Mouse (Mus musculus): Measurements from ENCODE around the gene Atf6. TPM values are rescaled to one million over a fixed set of nuclear protein-coding genes. Genes with fewer than 3 reads are reported as not detected.
A peak's percentile ranks its signal among the peaks of the same experiment; 100 is the strongest.

Atf6 gene
- 8.4 and 9.3 TPM in 2 replicates for polyA plus RNA-seq (2016; fragmentation: Nextera tagmentation; extraction: Ambion mirVana)

DNA sequence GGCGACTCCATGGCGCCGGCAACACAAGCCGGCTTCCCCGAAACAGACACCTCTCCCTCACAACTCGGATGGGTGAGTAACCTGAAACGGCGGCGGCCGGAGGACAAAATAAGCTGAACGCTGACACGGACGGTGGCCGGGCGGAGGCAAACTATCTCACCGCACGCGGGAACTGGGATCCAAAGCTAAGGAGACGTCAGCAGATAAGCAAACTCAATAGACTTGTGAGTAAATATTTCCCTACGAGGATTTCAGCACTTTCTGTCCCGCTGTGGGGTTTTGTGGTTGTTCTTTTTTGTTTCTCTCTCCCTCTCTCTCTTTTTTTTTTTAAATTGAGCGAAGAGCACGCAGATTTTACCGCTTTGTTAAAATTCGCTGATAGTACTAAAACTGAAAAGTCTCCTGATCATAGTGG is at the start of gene Atf6:
TSS of gene Atf6 (minus strand) at position 81 of the 415 bp plus-strand sequence.
- ATAC-seq (ENCODE audit: insufficient number of reproducible peaks, insufficient read depth, low FRiP score, low TSS enrichment, low read depth): peak; percentile 50; the same call in 1 of the 2 replicates
- H3K27ac ChIP-seq: peak within 1 kb of the TSS; percentile 62
- no peaks in the 10 kb centered on the region for H3K9me3 ChIP-seq
- WGBS: under 1% methylated on average over 25 of the region's 25 CpGs
- peaks cover 13% of the 10 kb centered on the region for H3K36me3 ChIP-seq
- H3K4me2 ChIP-seq: peak within 1 kb of the TSS; percentile 88
- peak within 1 kb of the TSS; percentile 81 for H3K4me3 ChIP-seq (replicated peaks)
- peak within 1 kb of the TSS; percentile 74 for H3K9ac ChIP-seq (replicated peaks)
- peaks cover 10% of the 10 kb centered on the region; the same call in 1 of the 2 replicates for H3K4me1 ChIP-seq (replicated peaks)
- no peaks in the 10 kb centered on the region for H3K27me3 ChIP-seq

DNA sequence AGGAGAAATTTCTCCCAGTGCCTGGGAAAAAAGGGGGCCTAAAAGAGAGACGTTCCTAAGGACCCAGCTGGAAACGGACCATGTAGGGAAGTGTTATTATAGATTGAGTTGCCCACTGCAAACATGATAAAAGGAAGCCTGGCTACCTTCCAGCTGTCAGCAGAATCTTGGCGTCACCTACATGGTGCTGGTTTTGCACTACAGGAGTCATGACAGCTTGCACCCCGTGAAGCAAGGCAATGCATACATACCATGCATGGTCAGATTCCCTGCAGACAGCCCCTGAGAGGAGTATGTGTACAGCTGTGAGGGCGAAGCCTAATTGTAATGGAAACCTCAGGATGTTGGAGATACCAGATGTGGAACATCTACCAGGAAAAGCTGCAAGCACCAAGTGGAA is 48.1 kb upstream of the Atf6 start:
- H3K4me3 ChIP-seq (replicated peaks): no peak overlapping the region
- H3K4me1 ChIP-seq (replicated peaks): no peaks in the 10 kb centered on the region
- no peak overlapping the region for H3K27ac ChIP-seq
- no peaks in the 10 kb centered on the region for H3K36me3 ChIP-seq
- H3K9me3 ChIP-seq: no peaks in the 10 kb centered on the region
- no peak overlapping the region for H3K4me2 ChIP-seq
- 0 out of 2 replicates have a peak, but pooled peaks cover 6% of the 10 kb centered on the region for H3K27me3 ChIP-seq
- H3K9ac ChIP-seq (replicated peaks): no peak overlapping the region
- no peak for ATAC-seq (ENCODE audit: insufficient number of reproducible peaks, insufficient read depth, low FRiP score, low TSS enrichment, low read depth)
- WGBS: 76% methylated on average over 5 of the region's 5 CpGs

DNA sequence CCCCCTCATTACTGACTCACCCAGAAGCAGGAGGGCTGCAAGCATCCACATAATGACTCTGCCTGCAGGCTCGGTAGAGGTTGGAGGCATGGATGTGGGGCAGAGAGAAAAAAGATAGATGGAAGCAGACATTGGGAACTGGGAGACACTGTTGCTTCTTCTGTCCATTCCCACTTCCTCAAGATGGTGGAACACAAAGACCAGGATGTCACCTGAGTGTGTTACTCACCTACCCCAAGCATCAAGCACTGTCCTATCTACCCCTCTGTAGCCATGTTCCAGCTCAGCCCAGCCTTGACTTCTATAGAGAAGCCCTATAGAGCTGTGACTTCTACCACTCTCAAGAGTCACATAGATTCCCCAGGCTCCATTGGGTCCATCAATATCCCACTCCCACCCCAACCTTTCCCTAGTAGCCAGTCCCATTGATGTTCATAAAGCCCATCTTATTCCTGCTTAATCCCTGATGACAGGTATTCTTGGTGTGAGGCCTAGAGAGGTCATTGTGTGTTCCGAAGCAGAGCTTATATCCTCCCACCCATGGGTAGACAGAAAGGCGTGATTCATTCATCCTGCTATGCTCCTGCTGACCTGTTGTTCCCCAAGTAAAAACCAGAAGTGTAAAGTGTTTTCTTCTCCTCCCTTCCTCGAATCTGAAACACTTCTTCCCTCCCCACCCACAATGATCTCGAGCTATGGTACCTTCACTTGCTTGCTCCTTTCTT is 45.5 kb upstream of the Atf6 start, which contains the start of gene Fcrlb:
TSS of gene Fcrlb (minus strand) at position 51 of the 725 bp plus-strand sequence.
- Histone ChIP-seq H3K9me3 (no peaks in the 10 kb centered on the region), H3K4me1 (replicated peaks) (peaks cover 6% of the 10 kb centered on the region), H3K36me3 (no peaks in the 10 kb centered on the region), H3K4me2 (no peak within 1 kb of the TSS), H3K27ac (no peak within 1 kb of the TSS), H3K27me3 (peaks cover 27% of the 10 kb centered on the region), H3K9ac (replicated peaks) (no peak within 1 kb of the TSS), H3K4me3 (replicated peaks) (no peak within 1 kb of the TSS)
- ATAC-seq (ENCODE audit: insufficient number of reproducible peaks, insufficient read depth, low FRiP score, low TSS enrichment, low read depth): no peak
- whole genome bisulfite sequencing: 73% methylated on average over 5 of the region's 5 CpGs

DNA sequence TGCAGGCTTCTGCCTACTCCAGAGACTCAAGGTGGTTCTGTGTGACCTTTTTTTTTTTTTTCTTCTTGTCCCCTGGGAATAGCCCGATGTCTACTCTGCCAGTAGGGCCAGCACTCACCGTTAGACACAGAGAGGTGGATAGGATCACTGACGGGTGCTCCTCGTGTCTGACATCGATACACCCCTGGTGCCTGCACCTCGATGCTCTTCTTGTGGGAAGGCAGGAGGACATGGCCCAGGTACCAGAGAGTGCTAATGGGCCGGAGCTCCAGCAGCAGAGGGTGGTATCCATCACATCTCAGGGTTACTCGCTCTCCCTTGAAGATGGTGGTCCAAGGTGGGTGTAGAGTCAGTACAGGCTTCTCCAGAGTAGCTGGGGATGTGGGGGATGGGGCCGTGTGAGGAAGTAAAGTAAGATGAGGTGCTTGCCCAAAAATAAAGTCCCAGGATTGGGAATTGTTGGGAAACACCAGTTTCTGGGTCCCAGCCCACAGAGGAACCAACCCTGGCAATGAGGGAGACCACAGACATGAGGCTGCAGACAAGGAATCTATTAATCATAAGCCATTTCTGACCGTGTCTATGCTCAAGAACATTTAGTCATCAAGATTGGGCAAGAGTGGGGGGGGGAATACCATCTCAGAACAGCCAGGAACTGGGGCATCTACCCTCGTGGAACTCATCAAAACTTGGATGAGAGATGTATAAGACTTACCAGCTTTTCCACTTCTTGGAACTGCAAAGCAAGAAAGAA is 44.5 kb upstream of the Atf6 start:
- H3K4me3 ChIP-seq (replicated peaks): no peak overlapping the region
- ATAC-seq (ENCODE audit: insufficient number of reproducible peaks, insufficient read depth, low FRiP score, low TSS enrichment, low read depth): no peak
- H3K27me3 ChIP-seq: peaks cover 36% of the 10 kb centered on the region
- no peak overlapping the region for H3K9ac ChIP-seq (replicated peaks)
- H3K36me3 ChIP-seq: no peaks in the 10 kb centered on the region
- H3K4me2 ChIP-seq: no peak overlapping the region
- WGBS: 81% methylated on average over 11 of the region's 11 CpGs
- H3K27ac ChIP-seq: no peak overlapping the region
- H3K4me1 ChIP-seq (replicated peaks): peaks cover 15% of the 10 kb centered on the region
- H3K9me3 ChIP-seq: no peaks in the 10 kb centered on the region

DNA sequence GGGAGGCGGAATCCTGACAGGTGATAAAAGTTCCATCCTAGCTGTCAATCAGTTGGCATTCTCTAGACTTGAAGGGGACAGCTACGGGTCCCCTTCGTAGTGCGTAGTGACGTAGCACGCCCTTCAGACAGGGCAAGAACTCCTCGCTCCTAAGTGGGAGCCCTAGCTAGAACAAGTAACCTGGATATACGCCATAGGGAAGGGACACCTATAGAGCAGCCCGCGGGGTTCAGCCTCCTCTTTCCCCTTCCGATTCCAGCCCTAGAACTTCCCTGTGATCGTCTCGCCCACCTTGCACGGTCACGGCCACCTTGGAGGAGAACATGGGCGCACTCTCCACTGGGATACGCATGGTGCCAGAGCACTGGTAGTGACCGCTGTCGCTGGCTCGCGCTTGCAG is 40.8 kb upstream of the Atf6 start:
- Histone ChIP-seq H3K9me3 (no peaks in the 10 kb centered on the region), H3K4me3 (replicated peaks) (peak overlapping the region; percentile 57), H3K9ac (replicated peaks) (no peak overlapping the region), H3K4me1 (replicated peaks) (peaks cover 15% of the 10 kb centered on the region), H3K36me3 (no peaks in the 10 kb centered on the region), H3K27me3 (peaks cover 62% of the 10 kb centered on the region), H3K4me2 (peak overlapping the region; percentile 98), H3K27ac (no peak overlapping the region)
- WGBS: 4% methylated on average over 21 of the region's 21 CpGs
- peak; percentile 23; the same call in 1 of the 2 replicates for ATAC-seq (ENCODE audit: insufficient number of reproducible peaks, insufficient read depth, low FRiP score, low TSS enrichment, low read depth)

DNA sequence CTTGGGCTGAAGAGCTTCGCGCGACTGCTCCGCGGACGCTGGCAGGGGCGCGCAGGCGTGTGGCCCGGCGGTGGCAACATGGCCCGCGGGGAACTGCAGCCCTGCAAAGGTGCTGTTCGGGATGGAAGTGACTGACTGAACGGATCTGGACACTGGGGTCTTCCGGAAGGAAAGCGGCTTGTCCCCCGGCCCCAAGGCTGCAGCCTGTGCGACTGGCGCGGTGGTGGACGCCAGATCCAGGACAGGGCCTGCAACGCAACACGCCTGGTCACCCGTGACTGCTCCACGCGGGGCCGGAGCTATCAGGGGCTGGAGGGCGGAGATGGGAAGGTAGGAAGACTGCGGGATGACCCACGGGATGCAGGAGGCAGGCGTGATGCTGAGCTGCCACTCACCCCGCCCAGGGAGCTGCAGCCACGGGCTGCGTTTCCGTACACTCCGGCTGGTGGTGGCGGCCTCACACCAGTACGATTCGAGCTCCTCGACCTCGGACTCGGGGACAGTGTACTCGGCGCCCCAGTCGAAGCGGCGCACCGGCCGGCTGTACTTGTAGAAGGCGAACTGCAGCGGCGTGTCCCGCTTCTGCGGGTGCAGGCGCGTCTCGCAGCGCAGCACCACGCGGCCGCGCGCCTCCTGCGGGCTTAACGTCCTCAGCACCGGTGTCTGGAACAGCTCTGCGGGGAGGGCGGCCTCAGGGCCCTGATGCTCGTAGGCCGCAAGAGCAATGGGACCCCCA is 40.1 kb upstream of the Atf6 start:
- Histone ChIP-seq H3K4me2 (peak overlapping the region; percentile 98), H3K27me3 (peaks cover 60% of the 10 kb centered on the region), H3K4me3 (replicated peaks) (peak overlapping the region; percentile 57), H3K36me3 (no peaks in the 10 kb centered on the region), H3K27ac (no peak overlapping the region), H3K9me3 (no peaks in the 10 kb centered on the region), H3K9ac (replicated peaks) (peak overlapping the region; percentile 58), H3K4me1 (replicated peaks) (peaks cover 15% of the 10 kb centered on the region)
- WGBS: under 1% methylated on average over 71 of the region's 71 CpGs
- ATAC-seq (ENCODE audit: insufficient number of reproducible peaks, insufficient read depth, low FRiP score, low TSS enrichment, low read depth): peak; percentile 37; the same call in 1 of the 2 replicates

DNA sequence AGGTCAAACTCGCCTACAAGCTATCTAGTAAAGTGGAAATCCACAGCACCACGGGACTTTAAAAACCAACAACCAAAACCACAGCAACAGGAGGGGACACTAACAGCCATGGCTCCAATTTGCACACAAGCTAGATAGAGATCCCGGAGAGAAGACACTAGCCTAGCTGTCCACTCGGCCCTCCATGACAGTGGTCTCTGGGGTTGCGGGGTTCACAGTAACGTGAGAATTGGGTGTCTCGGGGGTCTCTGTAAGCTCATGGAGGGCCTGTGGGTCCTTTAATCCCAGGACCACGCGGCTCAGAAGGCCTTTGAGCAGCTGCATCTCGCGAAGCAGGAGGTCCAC is 39.5 kb upstream of the Atf6 start:
- H3K27ac ChIP-seq: no peak overlapping the region
- H3K4me2 ChIP-seq: peak overlapping the region; percentile 98
- H3K4me3 ChIP-seq (replicated peaks): peak overlapping the region; percentile 57
- H3K27me3 ChIP-seq: peaks cover 64% of the 10 kb centered on the region
- no peaks in the 10 kb centered on the region for H3K36me3 ChIP-seq
- H3K9me3 ChIP-seq: no peaks in the 10 kb centered on the region
- 18% methylated on average over 11 of the region's 11 CpGs for WGBS
- peaks cover 15% of the 10 kb centered on the region for H3K4me1 ChIP-seq (replicated peaks)
- ATAC-seq (ENCODE audit: insufficient number of reproducible peaks, insufficient read depth, low FRiP score, low TSS enrichment, low read depth): no peak
- peak overlapping the region; percentile 58 for H3K9ac ChIP-seq (replicated peaks)

DNA sequence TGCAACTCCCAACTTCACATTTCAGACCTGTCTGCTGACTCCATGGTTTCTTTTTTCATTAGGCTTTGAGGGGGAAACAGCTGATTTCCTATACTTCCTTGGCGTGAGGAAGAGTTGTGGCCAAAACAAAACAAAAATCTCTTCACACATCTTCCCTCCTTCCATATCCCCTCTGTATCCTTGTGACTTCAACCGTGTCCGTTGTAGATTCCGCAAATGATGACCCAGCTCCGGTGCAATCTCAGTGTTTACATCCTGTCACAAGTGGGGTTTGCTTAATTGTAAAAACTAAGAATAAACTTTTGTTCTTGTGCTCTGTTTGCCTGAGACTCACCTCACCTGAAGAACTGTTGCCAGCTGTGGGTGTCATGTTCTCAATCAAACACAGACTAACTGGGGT is 35.9 kb upstream of the Atf6 start:
- Histone ChIP-seq H3K4me1 (replicated peaks) (peaks cover 14% of the 10 kb centered on the region), H3K9me3 (no peaks in the 10 kb centered on the region), H3K4me3 (replicated peaks) (no peak overlapping the region), H3K36me3 (no peaks in the 10 kb centered on the region), H3K27ac (no peak overlapping the region), H3K9ac (replicated peaks) (no peak overlapping the region), H3K4me2 (no peak overlapping the region), H3K27me3 (peaks cover 58% of the 10 kb centered on the region)
- ATAC-seq (ENCODE audit: insufficient number of reproducible peaks, insufficient read depth, low FRiP score, low TSS enrichment, low read depth): no peak
- 80% methylated on average over 5 of the region's 5 CpGs for WGBS

DNA sequence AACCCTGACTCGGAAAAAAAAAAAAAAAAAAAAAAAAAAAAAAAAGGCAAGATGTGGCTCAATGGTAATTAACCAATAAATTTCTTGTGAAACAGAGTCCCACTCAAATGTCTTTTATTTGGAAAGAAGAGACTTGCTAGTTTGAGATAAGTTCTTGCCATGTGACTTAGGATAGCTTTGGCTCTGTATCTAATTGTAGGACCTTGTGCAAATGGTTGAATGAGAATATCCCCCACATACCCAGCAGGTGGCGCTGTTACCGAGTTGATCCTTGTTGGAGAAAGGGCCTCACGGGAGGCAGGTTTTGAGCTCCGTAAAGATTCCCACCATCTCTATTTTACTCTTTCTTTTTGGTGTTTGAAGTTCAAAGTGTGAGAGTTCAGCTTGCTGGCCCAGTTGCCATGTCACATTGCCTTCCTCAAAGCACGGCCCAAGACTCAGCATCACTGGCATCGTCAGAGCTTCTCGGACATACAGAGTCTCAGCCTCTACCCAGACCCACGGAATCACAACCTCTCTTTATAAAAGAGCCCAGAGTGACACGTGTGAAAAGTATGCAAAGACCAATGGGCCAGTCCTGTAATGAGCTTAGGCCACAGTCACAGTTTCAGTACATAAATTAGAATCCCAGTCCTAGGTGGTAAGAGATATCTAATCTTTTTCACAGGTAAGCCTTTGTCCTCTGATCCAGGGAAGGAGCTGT is 34.1 kb upstream of the Atf6 start:
- H3K9ac ChIP-seq (replicated peaks): no peak overlapping the region
- H3K4me3 ChIP-seq (replicated peaks): 0 out of 2 replicates have a peak overlapping the region, but pooled peaks have one; percentile 15
- H3K27me3 ChIP-seq: peaks cover 44% of the 10 kb centered on the region
- 32% methylated on average over 10 of the region's 10 CpGs for WGBS
- no peaks in the 10 kb centered on the region for H3K4me1 ChIP-seq (replicated peaks)
- ATAC-seq (ENCODE audit: insufficient number of reproducible peaks, insufficient read depth, low FRiP score, low TSS enrichment, low read depth): 0 out of 2 replicates have a peak, but pooled peaks have one; percentile 27
- no peak overlapping the region for H3K4me2 ChIP-seq
- H3K36me3 ChIP-seq: no peaks in the 10 kb centered on the region
- no peaks in the 10 kb centered on the region for H3K9me3 ChIP-seq
- H3K27ac ChIP-seq: no peak overlapping the region

DNA sequence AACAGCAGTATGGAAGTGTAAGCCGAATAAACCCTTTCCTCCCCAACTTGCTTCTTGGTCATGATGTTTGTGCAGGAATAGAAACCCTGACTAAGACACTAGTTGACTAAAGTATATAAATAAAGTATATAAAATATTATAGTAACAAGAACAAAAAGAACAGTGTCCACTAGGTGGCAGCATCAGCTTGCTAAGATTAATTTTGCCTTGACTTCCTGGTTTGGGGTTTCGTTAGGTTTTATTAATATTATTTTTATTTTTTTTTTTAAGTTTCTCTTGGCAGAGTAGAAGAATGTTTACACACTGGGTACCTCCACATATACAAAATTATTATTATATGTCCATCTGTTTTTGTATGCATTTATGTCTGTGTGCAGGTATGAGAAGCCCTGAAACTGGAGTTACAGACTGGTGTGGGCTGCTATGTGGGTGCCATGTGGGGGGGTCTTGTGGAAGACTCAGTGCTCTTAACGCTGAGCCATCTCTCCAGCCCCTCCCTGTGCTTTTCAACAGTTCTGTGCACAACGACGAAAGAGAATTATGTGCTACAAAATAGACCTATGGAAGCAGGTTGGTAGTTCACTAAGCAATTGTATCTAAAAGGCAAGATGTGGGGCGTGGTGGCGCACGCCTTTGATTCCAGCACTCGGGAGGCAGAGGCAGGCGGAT is 33.4 kb upstream of the Atf6 start:
- H3K9me3 ChIP-seq: no peaks in the 10 kb centered on the region
- 31% methylated on average over 10 of the region's 10 CpGs for WGBS

More for the DNA sequence above, 33.4 kb upstream of the Atf6 start:
- H3K27ac ChIP-seq: no peak overlapping the region
- H3K4me1 ChIP-seq (replicated peaks): no peaks in the 10 kb centered on the region
- H3K9ac ChIP-seq (replicated peaks): no peak overlapping the region
- H3K27me3 ChIP-seq: peaks cover 37% of the 10 kb centered on the region
- H3K4me3 ChIP-seq (replicated peaks): no peak overlapping the region
- H3K36me3 ChIP-seq: no peaks in the 10 kb centered on the region
- peak; percentile 59; the same call in 1 of the 2 replicates for ATAC-seq (ENCODE audit: insufficient number of reproducible peaks, insufficient read depth, low FRiP score, low TSS enrichment, low read depth)
- no peak overlapping the region for H3K4me2 ChIP-seq
